10 mouse cellular contexts compared by ENCODE assay signal in the genomic region with DNA sequence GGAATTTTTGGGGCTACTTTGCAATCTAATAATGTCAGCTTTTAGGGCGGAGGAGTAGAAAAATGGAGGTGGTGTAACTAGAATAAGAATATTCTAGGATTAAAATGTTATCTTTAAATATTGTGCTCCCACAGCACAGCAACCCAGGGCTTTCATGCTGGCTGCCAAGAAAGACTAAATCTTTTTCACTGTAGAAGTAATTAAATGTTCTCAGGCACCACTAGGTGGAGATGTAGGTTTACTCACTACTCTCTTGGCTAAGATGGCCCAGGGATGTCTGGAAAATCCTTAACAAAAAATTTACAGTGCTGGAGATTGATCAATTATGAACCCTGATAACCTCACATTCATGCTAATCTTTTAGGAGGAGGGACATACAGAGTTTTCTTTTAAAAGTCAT.
DNase-seq lines count a peak whose midpoint lies in the region; ATAC-seq lines count a peak whose summit lies in the region.
"Had no signal": no experiment of that assay in that cellular context is flagged by ENCODE, and none has a peak within 500 bp of the region (broad histone marks: within the 10 kb centered on the region; RNA-seq: fewer than 3 reads in every experiment).

No protein-coding gene starts in this region.

- H3K27me3 ChIP-seq in hindbrain, embryonic 16.5 days (replicated peaks; ENCODE audit: control insufficient read depth, insufficient read depth, low read length), result no peaks in the 10 kb centered on the region
- H3K27me3 ChIP-seq in stomach, embryonic 16.5 days (ENCODE audit: control insufficient read depth, insufficient read depth, low read length), result no peaks in the 10 kb centered on the region
- H3K27me3 ChIP-seq: CH12.LX; limb, embryonic 12.5 days had no signal

- no peak overlapping the region for H3K9ac ChIP-seq in hindbrain, embryonic 16.5 days (ENCODE audit: low read depth, low read length)
- no peak overlapping the region for H3K9ac ChIP-seq in stomach, embryonic 16.5 days (ENCODE audit: low read length)
- H3K9ac ChIP-seq: limb, embryonic 12.5 days had no signal

- H3K4me3 ChIP-seq in hindbrain, embryonic 16.5 days (ENCODE audit: low read length), result no peak overlapping the region
- H3K4me3 ChIP-seq in stomach, embryonic 16.5 days (replicated peaks; ENCODE audit: low read length), result no peak overlapping the region
- H3K4me3 ChIP-seq: limb, embryonic 12.5 days had no signal

- no peak for DNase-seq in frontal cortex, postnatal 14 days (ENCODE audit: low spot score in 2 of 2)
- DNase-seq in lung, postnatal 10 days, result peak; percentile 9
- DNase-seq in lung, postnatal 36 days, result no peak
- DNase-seq in testis, postnatal 10 days (ENCODE audit: low spot score), result no peak
- no peak for DNase-seq in adrenal gland, postnatal 25 days

- WGBS in hindbrain, embryonic 16.5 days, result 55% methylated on average over 1 of the region's 1 CpGs
- WGBS in stomach, embryonic 16.5 days, result 64% methylated on average over 1 of the region's 1 CpGs

- ATAC-seq in frontal cortex, adult (ENCODE audit: low TSS enrichment), result peak; percentile 96
- peak; percentile 82 for ATAC-seq in hindbrain, embryonic 16.5 days
- peak; percentile 13; the same call in 1 of the 2 replicates for ATAC-seq in stomach, embryonic 16.5 days (ENCODE audit: insufficient read depth, low FRiP score)

- H3K4me1 ChIP-seq in hindbrain, embryonic 16.5 days (ENCODE audit: control insufficient read depth, insufficient read depth, low read depth, low read length), result peaks cover 4% of the 10 kb centered on the region
- peaks cover under 1% of the 10 kb centered on the region; the same call in 1 of the 2 replicates for H3K4me1 ChIP-seq in stomach, embryonic 16.5 days (ENCODE audit: control insufficient read depth, insufficient read depth, low read length)
- H3K4me1 ChIP-seq: limb, embryonic 12.5 days had no signal

- no peaks in the 10 kb centered on the region for H3K36me3 ChIP-seq in hindbrain, embryonic 16.5 days (ENCODE audit: control insufficient read depth, insufficient read depth, low read length)
- H3K36me3 ChIP-seq in stomach, embryonic 16.5 days (ENCODE audit: control insufficient read depth, insufficient read depth, low read length), result no peaks in the 10 kb centered on the region
- H3K36me3 ChIP-seq: limb, embryonic 12.5 days had no signal

- no peak overlapping the region for H3K4me2 ChIP-seq in hindbrain, embryonic 16.5 days (ENCODE audit: low read length)
- H3K4me2 ChIP-seq in stomach, embryonic 16.5 days (ENCODE audit: low read depth, low read length), result no peak overlapping the region
- H3K4me2 ChIP-seq: limb, embryonic 12.5 days had no signal

- no peak overlapping the region for H3K27ac ChIP-seq in hindbrain, embryonic 16.5 days (ENCODE audit: low read depth, low read length)
- H3K27ac ChIP-seq in stomach, embryonic 16.5 days (ENCODE audit: low read length), result no peak overlapping the region
- H3K27ac ChIP-seq: limb, embryonic 12.5 days had no signal

- H3K9me3 ChIP-seq in hindbrain, embryonic 16.5 days (ENCODE audit: control insufficient read depth, low read length), result no peaks in the 10 kb centered on the region
- H3K9me3 ChIP-seq in stomach, embryonic 16.5 days (replicated peaks; ENCODE audit: control insufficient read depth, low read length), result no peaks in the 10 kb centered on the region
- H3K9me3 ChIP-seq: limb, embryonic 12.5 days had no signal

Comparison
In these comparisons a context has a peak if more than half of its experiments do, and no peak if none do; other contexts are left out.
1. ATAC-seq: peak in every context shown above with its lines; median percentile 96 in frontal cortex, adult; 82 in hindbrain, embryonic 16.5 days; 13 in stomach, embryonic 16.5 days.